Mouse (Mus musculus): Measurements from ENCODE around the gene P2ry6. TPM values are rescaled to one million over a fixed set of nuclear protein-coding genes. Genes with fewer than 3 reads are reported as not detected.

Gene P2ry6
- polyA plus RNA-seq, 1 experiment from 2014 or later, result 3.6 TPM

DNA sequence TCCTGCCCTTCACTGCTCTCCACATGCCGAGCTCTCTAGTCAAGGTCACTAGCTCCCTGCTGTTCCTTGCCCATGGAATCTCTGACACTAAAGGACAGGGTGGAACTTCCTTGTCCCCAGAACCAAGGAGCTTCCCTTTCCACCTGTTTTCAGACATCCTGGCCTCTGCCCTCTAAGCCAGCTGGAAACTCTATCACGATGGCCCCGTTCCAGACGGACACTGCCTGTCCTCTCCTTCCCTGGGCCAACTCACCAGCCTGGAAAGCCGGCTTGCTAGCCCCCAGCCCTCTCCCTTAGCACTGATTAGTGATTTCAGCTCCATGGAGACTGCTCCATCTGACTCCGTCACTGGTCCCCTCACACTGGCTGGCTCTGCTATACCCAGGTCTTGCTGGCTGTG lies 27.8 kb upstream of the P2ry6 start:
- WGBS (ENCODE audit: insufficient replicate concordance), result 75% methylated on average over 6 of the region's 6 CpGs

DNA sequence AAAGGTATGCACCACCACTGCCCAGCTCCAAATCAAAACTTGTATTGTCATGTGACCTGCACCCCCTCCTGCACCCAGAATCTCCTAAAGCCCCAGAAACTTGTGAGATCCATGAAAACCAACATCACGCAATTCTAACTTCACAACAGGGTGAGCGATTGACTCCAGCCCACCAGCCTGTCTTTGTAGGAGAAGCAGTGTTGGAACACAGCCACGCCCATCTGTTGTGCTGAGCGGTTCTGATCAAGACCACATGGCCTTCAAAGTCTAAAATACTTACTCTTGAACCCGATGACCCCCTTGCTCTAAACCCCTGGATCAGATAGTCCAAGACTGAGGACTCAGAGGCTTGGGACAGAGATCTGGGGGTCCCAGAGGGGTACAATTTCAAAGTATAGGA lies 25.2 kb upstream of the P2ry6 start:
- H3K36me3 ChIP-seq, result no peaks in the 10 kb centered on the region
- WGBS (ENCODE audit: insufficient replicate concordance), result 69% methylated on average over 5 of the region's 5 CpGs
- no peak overlapping the region for H3K9ac ChIP-seq
- ATAC-seq, result no peak
- no peak overlapping the region for H3K4me2 ChIP-seq
- H3K4me3 ChIP-seq, result no peak overlapping the region
- peaks cover 31% of the 10 kb centered on the region for H3K4me1 ChIP-seq
- H3K27me3 ChIP-seq (replicated peaks), result no peaks in the 10 kb centered on the region
- H3K27ac ChIP-seq, result no peak overlapping the region
- H3K9me3 ChIP-seq (replicated peaks), result no peaks in the 10 kb centered on the region

More for the DNA sequence above, 27.8 kb upstream of the P2ry6 start:
- Histone ChIP-seq H3K36me3 (no peaks in the 10 kb centered on the region), H3K9ac (no peak overlapping the region), H3K4me1 (peaks cover 13% of the 10 kb centered on the region), H3K27ac (no peak overlapping the region), H3K9me3 (replicated peaks) (no peaks in the 10 kb centered on the region), H3K27me3 (replicated peaks) (no peaks in the 10 kb centered on the region), H3K4me3 (no peak overlapping the region), H3K4me2 (no peak overlapping the region)
- no peak for ATAC-seq

DNA sequence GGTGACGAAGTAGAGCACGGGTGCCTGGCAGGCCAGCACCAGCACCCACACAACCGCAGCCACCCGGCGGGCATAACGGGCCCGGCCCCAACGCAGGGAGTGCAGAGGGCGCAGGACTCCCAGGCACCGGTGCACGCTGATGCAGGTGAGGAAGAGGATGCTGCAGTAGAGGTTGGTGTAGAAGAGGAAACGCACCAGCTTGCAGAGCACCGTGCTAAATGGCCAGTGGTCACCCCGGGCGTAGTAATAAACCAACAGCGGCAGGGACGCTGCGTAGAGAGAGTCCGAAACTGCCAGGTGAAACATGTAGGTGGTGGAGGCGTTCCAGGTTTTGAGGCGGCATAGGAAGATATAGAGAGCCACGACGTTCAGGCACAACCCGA lies 24.1 kb upstream of the P2ry6 start:
- no peak for ATAC-seq
- no peaks in the 10 kb centered on the region for H3K36me3 ChIP-seq
- WGBS (ENCODE audit: insufficient replicate concordance), result 83% methylated on average over 24 of the region's 24 CpGs
- H3K27me3 ChIP-seq (replicated peaks), result no peaks in the 10 kb centered on the region
- peaks cover 24% of the 10 kb centered on the region for H3K4me1 ChIP-seq
- no peak overlapping the region for H3K4me3 ChIP-seq
- no peak overlapping the region for H3K9ac ChIP-seq
- no peak overlapping the region for H3K4me2 ChIP-seq
- H3K27ac ChIP-seq, result no peak overlapping the region
- H3K9me3 ChIP-seq (replicated peaks), result no peaks in the 10 kb centered on the region

DNA sequence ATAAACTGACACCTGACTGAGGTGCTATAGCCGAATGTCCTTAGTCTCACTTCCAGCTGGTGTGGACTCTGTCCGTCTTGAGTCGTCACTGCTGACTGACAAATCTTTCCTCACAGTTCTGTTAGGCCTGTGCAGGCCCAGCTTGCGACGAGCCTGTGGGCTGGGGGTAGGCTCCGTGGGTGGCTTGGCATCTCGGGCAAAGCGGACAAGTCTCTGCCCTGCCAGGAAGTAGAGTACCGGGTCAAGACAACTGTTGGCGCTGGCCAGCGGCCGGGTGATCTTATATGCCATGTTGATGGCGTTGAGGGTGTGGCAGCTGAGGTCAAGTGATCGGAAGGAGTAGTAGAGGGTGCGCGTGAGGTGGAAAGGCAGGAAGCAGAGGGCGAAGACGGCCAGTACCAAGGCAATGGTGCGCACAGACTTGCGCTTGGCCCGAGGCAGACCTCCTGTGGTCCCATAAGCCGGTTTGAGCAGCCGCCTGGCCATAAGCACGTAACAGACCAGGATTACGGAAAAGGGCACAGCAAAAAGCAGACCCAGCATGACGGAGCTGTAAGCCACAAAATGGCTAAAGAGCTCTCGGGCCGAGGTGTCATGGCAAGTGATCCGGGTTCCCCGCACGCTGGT lies 23.6 kb upstream of the P2ry6 start:
- Histone ChIP-seq H3K9ac (no peak overlapping the region), H3K27me3 (replicated peaks) (no peaks in the 10 kb centered on the region), H3K9me3 (replicated peaks) (no peaks in the 10 kb centered on the region), H3K4me1 (peaks cover 22% of the 10 kb centered on the region), H3K4me3 (no peak overlapping the region), H3K4me2 (no peak overlapping the region), H3K27ac (no peak overlapping the region), H3K36me3 (no peaks in the 10 kb centered on the region)
- ATAC-seq, result no peak
- WGBS (ENCODE audit: insufficient replicate concordance), result 83% methylated on average over 31 of the region's 31 CpGs

DNA sequence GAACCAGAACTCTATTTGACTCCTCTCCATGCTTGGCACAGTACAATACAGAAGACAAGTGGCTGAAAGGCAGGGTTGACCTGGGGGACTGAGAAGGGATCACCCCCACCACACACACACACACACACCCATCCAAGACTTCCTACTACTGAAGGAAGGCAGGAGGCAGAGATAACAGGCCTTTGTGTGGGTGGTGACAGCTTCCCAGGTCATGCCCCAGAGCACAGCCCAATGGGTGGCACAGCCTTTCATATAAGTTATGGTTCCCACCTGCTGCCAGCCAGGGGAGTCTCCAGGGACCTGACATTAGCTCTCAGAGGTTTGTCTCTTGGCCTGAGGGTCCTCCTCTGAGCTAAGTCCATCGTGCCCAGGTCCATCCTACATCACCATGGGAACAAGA lies 22.8 kb upstream of the P2ry6 start:
- peak; percentile 59 for ATAC-seq
- Histone ChIP-seq H3K27ac (no peak overlapping the region), H3K27me3 (replicated peaks) (no peaks in the 10 kb centered on the region), H3K4me1 (peaks cover 22% of the 10 kb centered on the region), H3K9me3 (replicated peaks) (no peaks in the 10 kb centered on the region), H3K9ac (no peak overlapping the region), H3K36me3 (no peaks in the 10 kb centered on the region), H3K4me3 (no peak overlapping the region), H3K4me2 (no peak overlapping the region)
- WGBS (ENCODE audit: insufficient replicate concordance), result 55% methylated on average over 1 of the region's 1 CpGs

DNA sequence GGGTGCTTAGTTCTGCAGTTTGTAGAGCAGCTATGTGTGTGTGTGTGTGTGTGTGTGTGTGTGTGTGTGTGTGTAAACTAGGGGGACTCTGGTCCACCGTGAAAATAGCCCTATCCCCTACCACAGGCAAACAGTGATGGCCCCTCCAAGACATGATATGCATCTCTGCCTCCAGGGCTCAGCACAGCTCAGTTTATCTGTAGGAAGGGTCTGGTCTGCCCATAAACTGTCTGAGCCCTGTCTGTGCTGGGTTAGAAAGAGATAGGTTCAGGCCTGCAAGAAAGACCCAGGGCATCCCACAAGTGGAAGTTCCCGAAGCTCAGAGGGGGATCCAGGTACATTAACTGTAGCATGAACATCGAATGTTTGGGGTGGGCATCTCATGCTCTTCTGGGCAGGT lies 21.5 kb upstream of the P2ry6 start:
- Histone ChIP-seq H3K4me2 (no peak overlapping the region), H3K27me3 (replicated peaks) (no peaks in the 10 kb centered on the region), H3K4me3 (no peak overlapping the region), H3K9ac (no peak overlapping the region), H3K9me3 (replicated peaks) (no peaks in the 10 kb centered on the region), H3K36me3 (no peaks in the 10 kb centered on the region), H3K4me1 (peaks cover 25% of the 10 kb centered on the region), H3K27ac (no peak overlapping the region)
- ATAC-seq, result no peak
- 32% methylated on average over 3 of the region's 3 CpGs for WGBS (ENCODE audit: insufficient replicate concordance)

DNA sequence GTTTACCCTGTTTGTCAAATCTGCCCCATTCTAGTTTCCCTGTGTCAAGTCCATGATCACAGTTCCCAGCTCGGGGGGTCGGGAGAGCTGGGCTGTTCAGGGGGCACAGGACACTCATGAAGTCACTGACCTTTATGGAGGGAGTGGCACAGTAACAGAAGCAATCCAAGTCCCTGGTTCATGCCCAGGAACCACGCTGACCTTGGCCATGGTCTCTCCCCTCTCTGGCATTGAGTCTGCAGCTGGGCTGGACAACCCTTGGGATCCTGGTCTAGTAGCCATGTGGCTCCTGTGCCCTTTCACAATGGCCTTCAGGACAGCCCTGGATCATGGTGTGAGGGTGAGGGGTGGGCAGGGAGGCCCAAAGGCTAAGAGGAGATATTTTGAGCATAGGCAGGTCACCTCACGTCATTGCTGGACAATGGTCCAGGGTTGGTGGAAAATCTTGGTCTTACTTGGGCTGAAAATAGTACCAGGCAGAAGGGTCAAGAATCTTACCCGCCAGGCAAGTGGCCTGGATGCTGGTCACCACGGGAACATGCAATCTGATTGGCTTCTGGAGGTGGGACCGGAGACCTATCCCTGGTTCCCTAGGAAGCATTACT lies 20.9 kb upstream of the P2ry6 start:
- Histone ChIP-seq H3K9me3 (replicated peaks) (no peaks in the 10 kb centered on the region), H3K27ac (no peak overlapping the region), H3K36me3 (no peaks in the 10 kb centered on the region), H3K4me3 (no peak overlapping the region), H3K4me2 (no peak overlapping the region), H3K9ac (no peak overlapping the region), H3K27me3 (replicated peaks) (no peaks in the 10 kb centered on the region), H3K4me1 (peaks cover 25% of the 10 kb centered on the region)
- ATAC-seq, result no peak
- WGBS (ENCODE audit: insufficient replicate concordance), result 66% methylated on average over 7 of the region's 7 CpGs

DNA sequence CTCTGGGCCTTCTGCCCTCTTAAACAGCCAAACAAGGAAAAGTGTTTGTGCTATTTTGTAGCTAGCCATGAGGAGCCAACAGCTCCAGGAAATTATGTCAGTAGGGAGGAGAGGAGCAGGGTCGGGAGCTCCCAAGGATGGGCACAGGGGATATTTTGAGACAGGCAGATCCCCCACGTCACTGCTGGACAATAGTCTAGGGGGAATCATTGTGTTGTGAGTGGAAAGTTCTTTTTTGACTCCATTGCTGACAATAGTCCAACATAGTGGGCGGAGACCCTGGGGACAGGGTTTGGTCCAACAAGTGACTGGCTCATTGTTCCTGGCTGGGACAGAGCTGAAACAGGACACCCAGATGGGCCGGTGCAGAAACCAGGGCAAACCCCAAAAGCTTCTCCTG lies 18.7 kb upstream of the P2ry6 start:
- no peaks in the 10 kb centered on the region for H3K9me3 ChIP-seq (replicated peaks)
- H3K4me3 ChIP-seq, result no peak overlapping the region
- H3K4me2 ChIP-seq, result no peak overlapping the region
- H3K9ac ChIP-seq, result no peak overlapping the region
- no peaks in the 10 kb centered on the region for H3K36me3 ChIP-seq
- H3K27ac ChIP-seq, result no peak overlapping the region
- peaks cover 26% of the 10 kb centered on the region for H3K4me1 ChIP-seq
- no peaks in the 10 kb centered on the region for H3K27me3 ChIP-seq (replicated peaks)
- ATAC-seq, result no peak
- 61% methylated on average over 4 of the region's 4 CpGs for WGBS (ENCODE audit: insufficient replicate concordance)

DNA sequence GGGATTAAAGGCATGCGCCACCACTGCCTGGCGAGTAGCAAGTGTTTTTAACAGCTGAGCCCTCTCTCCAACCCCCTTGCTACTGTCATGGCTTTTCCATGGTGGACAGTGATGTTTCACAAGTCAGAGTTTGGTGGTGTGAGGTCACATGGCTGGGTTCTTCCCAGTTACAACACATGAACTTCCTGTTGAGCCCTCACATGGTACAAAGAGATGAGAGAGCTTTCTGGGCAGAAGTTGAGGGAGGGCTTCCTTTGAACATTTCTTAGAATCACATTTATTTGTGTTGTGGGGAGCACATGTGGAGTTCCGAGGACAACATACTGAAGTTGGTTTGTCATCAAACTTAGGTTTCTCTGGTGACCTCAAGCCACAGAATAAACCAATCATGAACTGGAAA lies 17.5 kb upstream of the P2ry6 start:
- Histone ChIP-seq H3K9ac (no peak overlapping the region), H3K4me1 (peaks cover 23% of the 10 kb centered on the region), H3K36me3 (no peaks in the 10 kb centered on the region), H3K27me3 (replicated peaks) (no peaks in the 10 kb centered on the region), H3K4me2 (no peak overlapping the region), H3K27ac (no peak overlapping the region), H3K9me3 (replicated peaks) (no peaks in the 10 kb centered on the region), H3K4me3 (no peak overlapping the region)
- WGBS (ENCODE audit: insufficient replicate concordance), result 61% methylated on average over 3 of the region's 3 CpGs
- ATAC-seq, result no peak

DNA sequence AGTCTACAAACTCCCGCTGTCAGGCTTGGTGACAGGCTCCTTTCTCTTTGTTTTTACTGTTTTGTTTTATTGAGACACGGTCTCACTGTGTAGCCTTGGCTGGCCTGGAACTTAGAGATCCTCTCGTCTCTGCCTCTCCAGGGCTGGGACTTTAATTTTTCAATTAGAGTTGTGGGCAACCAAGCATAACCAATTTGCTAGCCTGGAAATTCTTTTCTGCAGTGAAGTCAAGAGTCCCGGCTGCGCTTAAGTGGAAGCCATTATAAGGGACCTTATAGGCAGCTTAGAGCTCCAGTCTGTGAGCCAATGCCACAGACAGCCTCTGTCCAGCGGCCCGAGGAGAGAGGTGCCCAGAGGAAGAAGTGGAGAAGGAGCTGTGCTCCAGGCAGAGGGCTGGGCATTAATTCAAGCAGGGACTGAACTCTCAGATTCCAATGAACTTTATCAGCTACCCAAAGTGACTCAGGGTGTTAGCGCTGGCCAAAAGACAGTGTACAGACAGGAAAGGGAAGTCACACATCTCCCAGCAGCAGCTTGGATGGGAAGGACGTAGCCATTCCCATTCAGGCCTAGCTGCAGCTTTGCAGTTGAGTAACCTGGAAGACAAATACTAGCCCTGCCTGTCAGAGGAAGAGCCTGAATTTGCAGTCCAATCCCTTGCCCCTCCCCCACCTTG lies 16.3 kb upstream of the P2ry6 start:
- H3K36me3 ChIP-seq, result no peaks in the 10 kb centered on the region
- H3K27me3 ChIP-seq (replicated peaks), result no peaks in the 10 kb centered on the region
- no peak overlapping the region for H3K27ac ChIP-seq
- no peak overlapping the region for H3K4me2 ChIP-seq
- H3K9me3 ChIP-seq (replicated peaks), result no peaks in the 10 kb centered on the region
- no peak overlapping the region for H3K4me3 ChIP-seq
- no peak for ATAC-seq
- no peak overlapping the region for H3K9ac ChIP-seq
- peaks cover 11% of the 10 kb centered on the region for H3K4me1 ChIP-seq
- 44% methylated on average over 9 of the region's 9 CpGs for WGBS (ENCODE audit: insufficient replicate concordance)

DNA sequence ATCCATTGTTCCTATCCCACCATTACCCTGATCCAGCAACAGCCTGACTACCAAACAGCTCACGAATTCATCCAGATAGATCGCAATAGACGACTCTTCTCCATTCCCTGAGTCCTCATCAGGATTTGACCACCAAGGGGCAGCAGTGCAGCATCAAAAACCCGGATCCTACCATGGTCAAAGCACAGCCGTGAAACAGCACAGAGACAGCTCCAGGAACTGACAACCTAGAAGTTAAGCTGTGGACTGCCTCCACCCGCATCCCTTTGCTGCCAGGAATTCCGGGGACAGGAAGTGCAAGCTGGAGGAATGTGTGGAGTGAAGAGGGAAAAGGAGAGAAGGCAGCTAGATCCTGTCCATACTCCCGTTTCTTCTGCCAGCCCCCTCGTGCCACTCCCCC lies 13.6 kb upstream of the P2ry6 start:
- Histone ChIP-seq H3K27me3 (replicated peaks) (no peaks in the 10 kb centered on the region), H3K4me1 (peaks cover 24% of the 10 kb centered on the region), H3K9me3 (replicated peaks) (no peaks in the 10 kb centered on the region), H3K27ac (no peak overlapping the region), H3K4me3 (no peak overlapping the region), H3K9ac (no peak overlapping the region), H3K4me2 (no peak overlapping the region), H3K36me3 (no peaks in the 10 kb centered on the region)
- no peak for ATAC-seq
- WGBS (ENCODE audit: insufficient replicate concordance), result 15% methylated on average over 9 of the region's 9 CpGs

DNA sequence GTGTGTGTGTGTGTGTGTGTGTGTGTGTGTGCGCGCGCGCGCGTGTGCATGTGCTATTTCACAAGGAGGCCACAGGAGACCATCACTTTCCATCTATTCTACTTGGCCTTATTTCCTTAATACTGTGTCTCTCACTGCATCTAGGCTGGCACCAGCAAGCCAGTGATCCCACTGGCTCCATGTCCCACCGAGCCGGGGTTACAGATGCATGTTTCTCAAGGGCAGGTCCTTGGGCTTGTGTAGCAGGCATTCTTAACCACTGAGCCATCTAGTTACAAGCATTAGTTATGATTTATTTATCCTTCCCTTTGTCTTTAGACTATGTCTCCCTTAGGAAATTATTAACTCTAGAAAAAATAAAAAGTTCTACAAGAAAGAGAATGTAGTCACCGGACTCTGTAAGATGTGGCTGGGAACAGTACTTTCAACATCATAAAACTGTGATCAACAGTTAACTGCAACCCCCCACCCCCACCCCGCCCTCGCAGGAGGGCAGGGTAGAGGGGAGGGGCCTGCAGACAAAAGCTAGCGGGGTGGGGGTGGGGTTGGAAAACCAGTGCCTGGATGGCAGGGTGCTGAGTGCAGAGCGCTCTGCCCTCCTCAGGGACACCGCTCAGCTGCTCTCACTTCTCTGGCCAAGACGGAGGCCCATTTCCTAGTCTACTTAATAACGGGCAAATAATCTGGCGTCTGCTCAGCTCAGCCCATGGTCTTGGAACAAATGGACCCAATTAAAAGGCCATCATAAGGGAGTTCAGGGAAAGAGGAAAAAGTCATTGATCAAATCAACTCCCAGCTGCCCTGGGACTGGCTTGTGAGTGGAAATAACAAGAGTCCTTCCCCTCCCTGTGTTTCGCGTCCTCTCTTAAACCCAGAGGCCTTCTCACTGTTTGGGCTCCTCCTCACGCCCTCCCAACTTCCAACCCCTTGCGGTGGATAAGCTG lies 10.3 kb upstream of the P2ry6 start:
- H3K27ac ChIP-seq, result no peak overlapping the region; the same call in 1 of the 2 replicates
- H3K4me2 ChIP-seq, result peak overlapping the region; percentile 38

More for the DNA sequence above, 10.3 kb upstream of the P2ry6 start:
- 38% methylated on average over 21 of the region's 21 CpGs for WGBS (ENCODE audit: insufficient replicate concordance)
- H3K9ac ChIP-seq, result no peak overlapping the region
- H3K4me3 ChIP-seq, result no peak overlapping the region
- no peaks in the 10 kb centered on the region for H3K9me3 ChIP-seq (replicated peaks)
- H3K27me3 ChIP-seq (replicated peaks), result no peaks in the 10 kb centered on the region
- H3K4me1 ChIP-seq, result peaks cover 22% of the 10 kb centered on the region
- no peaks in the 10 kb centered on the region for H3K36me3 ChIP-seq
- peak; percentile 75 for ATAC-seq

Data from liver, embryonic 12.5 days (tissue).